9 mouse cellular contexts compared by ENCODE assay signal in the genomic region with DNA sequence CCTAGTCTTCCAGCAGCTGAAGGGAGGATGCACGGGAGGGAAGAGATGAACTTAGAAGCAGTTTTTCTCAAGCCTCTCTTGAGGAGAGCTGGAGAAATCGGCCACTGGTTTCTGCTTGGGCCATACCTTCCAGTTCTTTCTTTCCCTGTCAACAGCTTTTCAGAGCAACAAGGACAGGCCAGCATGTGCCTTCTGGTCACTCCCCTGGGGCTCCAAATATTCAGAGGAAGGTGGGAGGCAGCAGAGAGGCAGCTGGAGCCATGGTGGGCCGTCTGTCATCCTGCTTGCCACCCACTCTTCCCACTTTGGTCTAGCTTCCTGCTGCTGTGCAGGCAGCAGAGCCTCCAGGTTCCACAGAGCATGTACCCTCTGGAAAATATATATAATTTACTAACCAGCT. TPM values are rescaled to one million over a fixed set of nuclear protein-coding genes. Genes with fewer than 3 reads are reported as not detected.
DNase-seq lines count a peak whose midpoint lies in the region; ATAC-seq and TF ChIP-seq lines count a peak whose summit lies in the region.
"Had no signal": no experiment of that assay in that cellular context is flagged by ENCODE, and none has a peak within 500 bp of the region (broad histone marks: within the 10 kb centered on the region; RNA-seq: fewer than 3 reads in every experiment).

No protein-coding gene starts in this region.

- H3K9ac ChIP-seq in heart, embryonic 13.5 days = no peak overlapping the region
- no peak overlapping the region for H3K9ac ChIP-seq in embryonic facial prominence, embryonic 14.5 days (ENCODE audit: low read depth, low read length)
- no peak overlapping the region for H3K9ac ChIP-seq in neural tube, embryonic 13.5 days
- H3K9ac ChIP-seq: embryonic facial prominence, embryonic 13.5 days had no signal

- no peak overlapping the region for H3K4me3 ChIP-seq in heart, embryonic 13.5 days
- H3K4me3 ChIP-seq in embryonic facial prominence, embryonic 14.5 days (ENCODE audit: low read depth, low read length) = no peak overlapping the region
- H3K4me3 ChIP-seq in neural tube, embryonic 13.5 days = no peak overlapping the region
- H3K4me3 ChIP-seq in lung, adult 2 months (replicated peaks; ENCODE audit: extremely low read depth, low read depth, low read length) = no peak overlapping the region
- H3K4me3 ChIP-seq: embryonic facial prominence, embryonic 13.5 days had no signal

- TF ChIP-seq CTCF in lung, adult 2 months (IDR thresholded peaks at IDR 0.05; ENCODE audit: insufficient read depth, low read length) = no peak

- no peak for DNase-seq in heart, postnatal 25 days (ENCODE audit: low spot score)
- DNase-seq in embryonic facial prominence, embryonic 14.5 days (ENCODE audit: low spot score) = peak; percentile 36
- DNase-seq in layer of hippocampus, adult 9-11 months = peak; percentile 81
- DNase-seq in lung, adult 2 months = no peak
- no peak for DNase-seq in testis, postnatal 10 days (ENCODE audit: low spot score)
- DNase-seq in adrenal gland, postnatal 10 days = no peak

- no peaks in the 10 kb centered on the region for H3K9me3 ChIP-seq in heart, embryonic 13.5 days
- no peaks in the 10 kb centered on the region for H3K9me3 ChIP-seq in embryonic facial prominence, embryonic 14.5 days (ENCODE audit: control insufficient read depth, low read length)
- no peaks in the 10 kb centered on the region for H3K9me3 ChIP-seq in neural tube, embryonic 13.5 days
- H3K9me3 ChIP-seq: embryonic facial prominence, embryonic 13.5 days had no signal

- no peak for ATAC-seq in heart, embryonic 13.5 days (ENCODE audit: extremely low read depth, insufficient number of reproducible peaks, low FRiP score, low TSS enrichment)
- ATAC-seq in embryonic facial prominence, embryonic 14.5 days (ENCODE audit: low read depth) = no peak
- peak; percentile 75 for ATAC-seq in neural tube, embryonic 13.5 days (ENCODE audit: low read depth)

- intact Hi-C loops in heart, postnatal 25 days (cut with DNase I) = no loop called here

- no peaks in the 10 kb centered on the region for H3K36me3 ChIP-seq in heart, embryonic 13.5 days
- H3K36me3 ChIP-seq in embryonic facial prominence, embryonic 14.5 days (ENCODE audit: control insufficient read depth, insufficient read depth, low read length) = no peaks in the 10 kb centered on the region
- H3K36me3 ChIP-seq in neural tube, embryonic 13.5 days = no peaks in the 10 kb centered on the region
- H3K36me3 ChIP-seq: embryonic facial prominence, embryonic 13.5 days had no signal

- 13% methylated on average over 3 of the region's 3 CpGs for WGBS in heart, embryonic 13.5 days
- WGBS in embryonic facial prominence, embryonic 14.5 days = 28% methylated on average over 3 of the region's 3 CpGs
- 30% methylated on average over 3 of the region's 3 CpGs for WGBS in neural tube, embryonic 13.5 days
- 42% methylated on average over 3 of the region's 3 CpGs for WGBS in lung, adult 2 months

- TF ChIP-seq POLR2A in lung, adult 2 months (IDR thresholded peaks at IDR 0.05; ENCODE audit: borderline replicate concordance, extremely low read depth, low read depth, low read length) = no peak

- no peak overlapping the region for H3K4me2 ChIP-seq in heart, embryonic 13.5 days
- no peak overlapping the region for H3K4me2 ChIP-seq in embryonic facial prominence, embryonic 14.5 days (ENCODE audit: low read depth, low read length)
- no peak overlapping the region for H3K4me2 ChIP-seq in neural tube, embryonic 13.5 days
- H3K4me2 ChIP-seq: embryonic facial prominence, embryonic 13.5 days had no signal

- peak overlapping the region; percentile 32 for H3K27ac ChIP-seq in heart, embryonic 13.5 days (replicated peaks)
- H3K27ac ChIP-seq in embryonic facial prominence, embryonic 14.5 days (replicated peaks; ENCODE audit: low read depth, low read length) = 0 out of 2 replicates have a peak overlapping the region, but pooled peaks have one; percentile 41
- peak overlapping the region; percentile 70 for H3K27ac ChIP-seq in neural tube, embryonic 13.5 days (replicated peaks)
- H3K27ac ChIP-seq: embryonic facial prominence, embryonic 13.5 days had no signal

- H3K27me3 ChIP-seq in heart, embryonic 13.5 days (replicated peaks) = no peaks in the 10 kb centered on the region
- no peaks in the 10 kb centered on the region for H3K27me3 ChIP-seq in embryonic facial prominence, embryonic 14.5 days (replicated peaks; ENCODE audit: control insufficient read depth, insufficient read depth, low read length)
- H3K27me3 ChIP-seq in neural tube, embryonic 13.5 days = no peaks in the 10 kb centered on the region
- H3K27me3 ChIP-seq: embryonic facial prominence, embryonic 13.5 days had no signal

- peaks cover 28% of the 10 kb centered on the region for H3K4me1 ChIP-seq in heart, embryonic 13.5 days
- H3K4me1 ChIP-seq in embryonic facial prominence, embryonic 14.5 days (ENCODE audit: control insufficient read depth, insufficient read depth, low read length) = no peaks in the 10 kb centered on the region; the same call in none of the 2 replicates
- H3K4me1 ChIP-seq in neural tube, embryonic 13.5 days (replicated peaks) = peaks cover 25% of the 10 kb centered on the region
- H3K4me1 ChIP-seq in lung, adult 2 months (ENCODE audit: control insufficient read depth, insufficient read depth, low read length) = no peaks in the 10 kb centered on the region

RNA-seq across cellular contexts. Expression of gene Ndufb4, which starts 36.6 kb away (rescaled TPM):
- polyA plus RNA-seq in heart, embryonic 13.5 days (2015; fragmentation: Nextera tagmentation; extraction: Ambion mirVana) = 69.4 and 84.7 TPM in 2 replicates
- 100 to 1,000 TPM; 168 to 170 TPM for total RNA-seq in heart, postnatal 25 days (2021)
- 53.0 and 74.3 TPM in 2 replicates for polyA plus RNA-seq in embryonic facial prominence, embryonic 14.5 days (2014; fragmentation: Nextera tagmentation; extraction: Ambion mirVana)
- polyA plus RNA-seq in neural tube, embryonic 13.5 days (2015; fragmentation: Nextera tagmentation; extraction: Ambion mirVana) = 68.9 and 85.0 TPM in 2 replicates
- 48.9 and 56.6 TPM in 2 replicates for polyA plus RNA-seq in lung, adult 2 months (2012; rRNA removed)
- 100 to 1,000 TPM; 154 TPM for total RNA-seq in adrenal gland, postnatal 10 days (2021)

RNA-seq across cellular contexts. Expression of gene Hgd, which starts 37.7 kb away (rescaled TPM):
- 0.16 and 1.8 TPM in 2 replicates for polyA plus RNA-seq in heart, embryonic 13.5 days (2015; fragmentation: Nextera tagmentation; extraction: Ambion mirVana)
- not detected for total RNA-seq in heart, postnatal 25 days (2021)
- polyA plus RNA-seq in embryonic facial prominence, embryonic 14.5 days (2014; fragmentation: Nextera tagmentation; extraction: Ambion mirVana) = not detected in 2 replicates
- polyA plus RNA-seq in neural tube, embryonic 13.5 days (2015; fragmentation: Nextera tagmentation; extraction: Ambion mirVana) = 0.27 TPM in 1 of 2 replicates, not detected in the other
- polyA plus RNA-seq in lung, adult 2 months (2012; rRNA removed) = 0.25 and 0.31 TPM in 2 replicates
- total RNA-seq in adrenal gland, postnatal 10 days (2021) = 10 to 100 TPM; 20.0 to 33.9 TPM

Comparison
In these comparisons a context has a peak if more than half of its experiments do, and no peak if none do; other contexts are left out.
1. DNase-seq: peak in embryonic facial prominence, embryonic 14.5 days (single experiment) and layer of hippocampus, adult 9-11 months (single experiment); none in heart, postnatal 25 days (single experiment), lung, adult 2 months (single experiment), testis, postnatal 10 days (single experiment) and adrenal gland, postnatal 10 days (single experiment).
2. Peak in every context shown above with its lines, with median percentiles within 50 percentile points of each other: H3K27ac ChIP-seq.